Mouse (Mus musculus): ENCODE data around the gene Cnnm2.

GRCm38 (mm10) chr19:46903379-46903778, 142.0 kb downstream of the Cnnm2 start:
- TF ChIP-seq ZC3H11A (IDR thresholded peaks at IDR 0.05; ENCODE audit: borderline replicate concordance, low read depth, low read length): no peak
- no peak for TF ChIP-seq MAFK (IDR thresholded peaks at IDR 0.05; ENCODE audit: insufficient read depth, low read depth, low read length)
- TF ChIP-seq ZNF384 (IDR thresholded peaks at IDR 0.05; ENCODE audit: low read depth, low read length): no peak

Data from ES-E14 (cell line).